Mouse (Mus musculus) heart, adult 9 months (tissue): ENCODE data around the gene Dppa2.
"Not testable (repeated sequence)": the region's sequence is repeated elsewhere in the genome, so short reads cannot be mapped to it uniquely, and the experiment has no call there.

Experiments used
- DNase-seq, 2 experiments: peaks; one replicate each; pipeline ENCODE4 v3.0.0; 2022; ENCODE audit warnings: low spot score in 2 of 2

Dppa2 gene

DNA sequence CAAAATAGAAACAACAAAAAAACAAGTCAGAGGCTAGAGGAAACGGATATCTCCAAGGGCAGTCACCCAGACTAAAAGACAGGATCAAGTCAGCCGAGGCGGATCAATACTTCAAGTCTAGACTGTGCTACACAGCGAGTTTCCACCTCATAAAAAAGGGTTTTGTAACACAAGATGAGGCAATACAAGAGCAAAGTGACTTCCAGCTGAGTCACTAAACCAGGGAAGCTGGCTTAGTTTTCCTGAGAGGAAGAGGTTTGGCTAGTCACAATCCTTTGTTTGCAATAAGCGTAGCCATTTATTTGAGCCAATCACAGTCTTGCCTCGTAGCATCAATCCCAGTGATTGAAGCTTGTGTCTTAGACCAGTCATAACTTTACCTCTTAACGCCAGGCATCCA, at the start of gene Dppa2:
TSS of gene Dppa2 (plus strand) at position 400 of the 400 bp plus-strand sequence.
- no peak for DNase-seq

DNA sequence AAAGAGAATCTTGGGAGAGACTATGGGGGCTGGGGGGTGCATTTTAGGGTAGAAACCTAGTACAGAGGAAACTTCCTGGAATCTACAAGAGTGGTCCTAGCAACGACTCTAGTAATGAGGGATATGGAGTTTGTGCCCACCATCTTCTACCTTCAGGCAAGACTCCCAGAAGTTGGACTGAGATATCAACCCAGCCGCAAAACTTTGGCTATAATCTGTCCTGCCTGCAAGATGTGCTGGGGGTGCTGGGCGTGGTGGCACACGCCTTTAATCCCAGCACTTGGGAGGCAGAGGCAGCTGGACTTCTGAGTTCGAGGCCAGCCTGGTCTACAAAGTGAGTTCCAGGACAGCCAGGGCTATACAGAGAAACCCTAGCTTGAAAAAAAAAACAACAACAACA, 49.1 kb upstream of the Dppa2 start:
- DNase-seq = no peak

GRCm38 (mm10) chr16:48259519-48259918, 44.2 kb upstream of the Dppa2 start:
- DNase-seq = no peak

GRCm38 (mm10) chr16:48262901-48263300, 40.8 kb upstream of the Dppa2 start:
- no peak for DNase-seq

DNA sequence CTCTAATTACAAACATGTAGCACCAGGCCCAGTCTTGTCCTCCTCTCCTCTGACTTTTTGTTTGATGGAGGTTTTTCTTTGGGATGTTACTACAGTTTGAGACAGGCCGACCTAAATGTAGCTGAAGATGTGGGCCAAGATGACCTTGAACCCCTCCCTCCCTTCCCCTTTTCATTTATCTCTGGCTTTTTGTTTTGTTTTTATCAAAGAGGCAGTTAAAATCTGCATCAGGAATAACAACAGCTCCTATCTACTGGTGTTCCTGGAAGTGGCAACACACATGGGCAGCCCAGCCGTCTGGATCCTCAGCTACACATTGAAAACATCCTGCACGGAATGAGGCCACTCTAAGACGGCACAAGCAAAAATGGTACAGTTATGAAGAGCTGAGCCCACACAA, 37.9 kb upstream of the Dppa2 start:
- DNase-seq = no peak

DNA sequence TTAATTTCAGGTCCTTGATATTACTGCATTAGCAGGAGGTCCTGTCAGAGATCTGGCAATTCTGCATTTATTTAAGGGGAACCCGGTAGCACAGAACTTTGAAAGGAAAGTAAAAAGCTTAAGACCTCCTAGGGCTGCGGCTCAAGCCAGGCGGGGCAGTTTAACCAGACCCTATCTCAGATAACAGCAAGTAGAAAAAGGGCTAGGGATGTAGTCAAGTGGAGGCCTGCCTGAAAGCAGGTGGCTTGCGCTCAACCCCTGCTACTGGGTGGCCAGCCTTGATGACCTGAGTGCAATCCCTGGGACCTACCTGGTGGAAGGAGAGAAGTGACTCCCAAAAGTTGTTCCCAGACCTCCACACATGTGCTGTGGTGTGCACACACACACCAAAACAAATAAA, 26.8 kb upstream of the Dppa2 start:
- DNase-seq = no peak

- no peak for DNase-seq
Measured at GRCm38 (mm10) chr16:48280883-48281282, 22.8 kb upstream of the Dppa2 start.

DNA sequence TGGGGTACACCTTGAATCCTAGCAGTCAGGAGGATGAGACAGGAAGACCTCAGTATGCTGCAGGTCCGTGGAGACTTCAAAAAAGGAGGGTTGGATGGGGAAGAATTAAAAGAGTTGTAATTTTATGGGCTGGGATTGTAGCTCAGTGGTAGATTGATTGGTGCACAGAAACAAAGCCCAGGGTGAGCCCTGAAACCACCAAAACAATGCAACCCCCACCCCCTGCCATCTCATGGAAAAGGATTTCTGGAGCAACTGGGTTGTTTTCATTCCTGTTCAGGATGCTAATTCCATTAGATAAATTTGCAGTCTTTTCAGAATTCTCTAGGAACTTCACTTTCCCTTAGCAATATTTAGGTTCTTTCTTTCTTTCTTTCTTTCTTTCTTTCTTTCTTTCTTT, 20.9 kb upstream of the Dppa2 start:
- no peak for DNase-seq

DNA sequence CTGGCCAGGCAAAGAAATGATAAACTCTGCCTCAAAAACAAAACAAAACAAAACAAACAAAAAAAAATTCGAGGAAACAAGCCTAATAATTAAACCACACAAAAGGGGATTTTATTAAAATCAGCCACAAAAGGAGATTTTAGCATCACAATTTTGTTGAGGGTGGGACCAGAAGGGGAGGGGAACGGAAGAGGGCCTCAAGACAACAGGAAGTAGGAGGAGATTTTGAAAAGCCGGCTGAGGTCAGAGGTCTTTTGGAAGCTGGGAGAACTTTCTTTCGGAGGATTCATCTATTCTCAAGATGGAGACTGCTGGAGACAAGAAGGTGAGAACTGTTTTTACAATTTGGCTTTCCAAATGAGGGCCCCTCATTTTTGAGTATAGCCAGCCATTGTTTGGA, 20.2 kb upstream of the Dppa2 start, which contains the start of gene Dppa4:
TSS of gene Dppa4 (plus strand) at position 217 of the 400 bp plus-strand sequence.
- DNase-seq = no peak

DNA sequence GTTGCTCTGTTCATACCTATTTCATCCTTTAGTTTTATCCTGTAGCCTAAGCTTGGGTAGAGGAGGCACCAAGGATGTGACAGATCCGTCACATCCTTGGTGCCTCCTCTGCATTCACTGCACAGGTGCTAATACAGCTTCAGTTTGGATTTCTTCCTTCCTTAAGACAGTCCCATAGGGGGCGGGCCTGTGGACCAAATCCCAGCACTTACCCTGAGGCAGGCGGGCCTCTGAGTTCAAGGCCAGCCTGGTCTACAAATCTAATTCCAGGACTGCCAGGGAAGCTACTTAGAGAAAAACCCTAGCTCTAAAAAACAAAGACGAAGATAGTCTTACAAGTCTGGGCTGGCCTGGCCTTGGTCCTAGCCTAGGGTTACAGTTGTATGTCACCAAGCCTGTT, 18.2 kb upstream of the Dppa2 start:
- no peak for DNase-seq

DNA sequence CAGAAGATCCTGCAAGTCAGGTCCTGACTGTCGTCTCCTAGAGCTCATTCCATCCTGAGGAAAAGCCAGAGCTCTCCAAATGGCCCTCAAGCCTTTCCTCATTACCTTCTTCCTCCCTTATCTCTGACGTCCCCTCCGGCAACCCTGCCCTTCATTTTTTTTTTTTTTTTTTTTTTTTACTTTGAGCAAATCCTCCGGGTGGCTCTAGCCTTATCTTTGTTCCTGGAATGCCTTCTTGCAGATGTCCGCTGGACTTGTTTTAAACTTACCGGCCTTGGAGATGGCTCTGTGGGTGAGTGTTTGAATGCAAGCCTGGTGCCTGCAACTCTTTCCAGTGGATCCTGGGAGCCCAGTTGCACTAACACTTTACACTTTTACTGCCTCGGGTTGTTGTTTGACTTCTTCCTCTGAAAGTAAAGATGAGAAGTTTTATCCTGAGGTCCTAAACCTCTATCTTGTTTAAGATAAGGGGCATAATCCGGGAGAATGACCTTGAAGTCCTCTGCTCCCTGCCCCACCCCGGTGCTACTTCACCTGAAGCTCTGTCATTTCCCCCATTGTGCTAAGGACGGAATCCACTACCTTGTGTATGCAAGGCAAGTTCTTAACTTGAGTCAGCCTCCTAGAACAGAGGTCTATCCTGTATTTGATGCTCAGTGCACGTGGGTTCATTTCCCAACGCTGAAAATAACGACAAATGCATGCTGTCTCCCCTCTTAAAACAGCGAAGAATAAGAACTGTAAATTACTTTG, 6.1 kb upstream of the Dppa2 start:
- DNase-seq = no peak

- DNase-seq = no peak
Measured at GRCm38 (mm10) chr16:48299884-48300283, 3.8 kb upstream of the Dppa2 start.

DNA sequence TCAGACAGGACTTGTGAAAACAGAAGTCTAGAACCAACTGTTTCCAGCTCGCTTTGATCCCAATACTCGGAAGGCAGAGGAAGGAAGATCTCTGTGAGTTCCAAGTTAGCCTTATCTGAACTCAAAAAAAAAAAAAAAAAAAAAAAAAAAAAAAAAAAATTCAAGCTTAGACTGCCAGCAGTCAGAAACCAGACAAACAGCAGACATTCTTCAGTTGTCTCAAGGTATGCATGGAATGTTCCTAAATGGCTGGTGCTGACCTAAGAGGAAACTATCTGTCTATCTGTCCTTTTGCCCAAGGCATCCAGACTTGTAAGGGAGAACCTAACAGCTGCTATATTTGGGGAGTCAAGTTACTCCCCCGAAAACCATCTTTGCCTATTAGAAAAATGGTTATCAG, 275 bp downstream of the Dppa2 start:
- DNase-seq = no peak

GRCm38 (mm10) chr16:48308916-48309315, 5.2 kb downstream of the Dppa2 start:
- DNase-seq = not testable (repeated sequence)

DNA sequence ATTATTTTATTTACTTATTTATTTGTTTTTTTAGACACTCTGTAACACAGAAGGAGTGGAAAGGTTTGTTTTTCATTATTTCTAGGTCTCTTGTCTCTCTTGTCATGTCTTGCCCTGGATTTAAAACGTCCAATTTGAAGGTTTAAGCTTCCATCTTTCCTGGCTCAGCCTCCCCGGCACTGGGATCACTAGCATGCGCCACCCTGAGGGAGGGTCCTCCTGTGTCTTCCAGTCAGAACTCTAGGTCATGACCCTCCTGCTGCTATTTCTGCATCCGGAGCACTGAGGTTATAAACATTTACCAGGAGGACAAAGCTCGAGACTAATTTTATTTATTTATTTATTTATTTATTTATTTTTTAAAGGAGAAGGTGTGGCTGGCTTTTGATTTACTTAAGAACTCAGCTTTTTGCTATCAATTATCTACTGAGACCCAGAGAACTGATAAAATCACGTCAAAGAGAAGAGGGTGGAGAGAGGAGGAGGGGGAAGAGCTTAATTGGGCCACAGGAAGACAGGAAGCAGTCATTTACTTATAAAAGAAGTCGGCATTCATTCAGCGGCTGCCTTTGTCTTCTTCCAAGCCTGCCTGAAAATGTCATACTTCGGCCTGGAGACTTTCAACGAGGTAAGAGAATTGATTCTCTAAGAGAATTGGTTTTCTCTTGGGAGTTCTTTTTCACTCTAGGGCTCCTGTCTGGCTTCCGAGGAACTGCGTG, 6.4 kb downstream of the Dppa2 start:
- DNase-seq = no peak

DNA sequence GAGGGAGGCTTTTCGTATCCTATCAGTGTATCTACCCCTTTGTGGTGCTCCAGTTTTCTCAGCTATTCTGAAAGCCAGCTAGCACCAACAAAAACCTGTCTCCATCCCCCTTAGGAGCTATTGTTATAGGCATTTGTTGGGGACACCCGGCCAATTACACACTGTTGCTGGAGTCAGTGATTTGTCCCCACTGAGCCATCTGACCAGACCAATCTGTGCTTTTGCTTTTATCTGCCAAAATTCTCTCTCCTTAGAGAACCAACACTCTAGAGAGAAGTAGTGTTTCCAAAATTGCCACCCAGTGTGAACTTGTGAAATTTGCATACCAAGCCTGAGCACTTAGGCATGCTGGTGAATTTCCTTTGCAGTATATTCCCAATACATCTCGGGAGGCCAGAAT, 11.6 kb downstream of the Dppa2 start:
- DNase-seq = no peak

DNA sequence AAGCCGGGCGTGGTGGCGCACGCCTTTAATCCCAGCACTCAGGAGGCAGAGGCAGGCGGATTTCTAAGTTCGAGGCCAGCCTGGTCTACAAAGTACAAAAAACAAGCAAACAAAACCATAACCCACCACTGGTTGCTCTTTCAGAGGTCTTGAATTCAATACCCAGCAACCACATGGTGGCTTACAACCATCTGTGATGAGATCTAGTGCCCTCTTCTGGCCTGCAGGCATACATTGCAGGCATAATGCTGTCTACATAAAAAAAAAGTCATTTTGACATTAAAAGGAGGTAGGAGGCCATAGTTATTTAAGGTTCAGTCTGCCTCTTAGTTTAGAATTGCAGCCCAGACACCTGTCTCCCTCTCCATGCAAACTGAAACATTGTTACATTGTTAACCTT, 17.1 kb downstream of the Dppa2 start:
- DNase-seq = no peak

DNA sequence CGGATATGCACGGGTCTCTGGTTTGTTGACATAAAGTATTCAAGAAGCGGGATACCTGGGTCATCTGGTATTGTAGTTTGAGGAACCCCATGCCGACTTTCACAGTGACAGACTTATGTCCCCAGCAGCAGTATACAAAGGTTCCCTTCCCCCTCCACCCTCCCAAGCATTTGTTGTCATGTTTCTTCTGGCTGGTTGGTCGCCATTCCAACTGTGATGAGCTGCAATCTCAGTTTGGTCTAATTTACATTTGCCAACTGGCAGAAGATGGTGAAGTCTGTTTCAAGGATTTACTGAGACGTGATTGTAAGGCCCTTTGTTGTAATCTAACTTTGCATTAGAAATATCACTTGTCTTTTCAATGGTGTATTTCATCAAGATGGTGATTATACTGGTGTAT, 19.4 kb downstream of the Dppa2 start:
- no peak for DNase-seq

GRCm38 (mm10) chr16:48323602-48324345, 20.1 kb downstream of the Dppa2 start:
- no peak for DNase-seq

- DNase-seq = no peak
Measured at GRCm38 (mm10) chr16:48326903-48327302, 23.2 kb downstream of the Dppa2 start.

- DNase-seq = no peak
Measured at GRCm38 (mm10) chr16:48328420-48328819, 24.7 kb downstream of the Dppa2 start.

- DNase-seq = no peak
Measured at GRCm38 (mm10) chr16:48331822-48332221, 28.1 kb downstream of the Dppa2 start.

- DNase-seq = no peak
Measured at GRCm38 (mm10) chr16:48335326-48335725, 31.6 kb downstream of the Dppa2 start.
